Mouse (Mus musculus): Measurements from ENCODE around the gene Poldip3.
"Not testable (repeated sequence)": the region's sequence is repeated elsewhere in the genome, so short reads cannot be mapped to it uniquely, and the experiment has no call there.

Poldip3 gene

DNA sequence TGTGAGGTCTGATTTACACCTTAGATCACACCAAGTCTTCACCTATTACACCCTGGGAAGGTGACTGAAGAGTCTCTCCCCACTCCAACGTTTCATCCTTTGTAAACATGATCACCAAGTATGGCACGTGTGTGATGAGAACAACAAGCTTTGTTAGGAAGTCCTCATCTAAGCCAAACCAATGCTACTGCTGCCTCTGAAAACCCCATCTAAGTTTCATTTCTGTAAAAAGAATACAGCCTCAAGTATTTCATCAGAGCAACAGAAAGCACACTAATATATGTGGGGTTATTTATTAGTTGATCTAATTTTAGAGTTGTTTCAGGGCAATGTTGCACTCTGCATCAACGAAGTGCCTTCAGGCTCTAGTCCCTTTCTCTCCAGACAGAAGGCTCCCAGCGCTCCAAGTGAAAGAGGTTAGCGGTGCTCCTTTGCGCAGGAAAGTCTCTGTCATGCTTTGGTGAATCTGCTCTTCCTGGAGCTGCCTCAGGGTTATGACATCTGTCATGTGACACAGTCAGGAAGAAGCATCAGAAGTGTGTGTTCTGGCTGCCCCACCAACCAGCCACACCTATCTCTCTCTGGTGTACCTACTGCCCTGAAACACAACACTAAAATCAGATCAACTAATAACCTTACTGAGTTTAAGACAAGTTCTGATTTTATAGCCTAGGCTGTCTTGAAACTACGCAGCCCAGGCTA lies 19.5 kb downstream of the Poldip3 start:
- DNase-seq (ENCODE audit: low spot score in 2 of 2) = no peak

DNA sequence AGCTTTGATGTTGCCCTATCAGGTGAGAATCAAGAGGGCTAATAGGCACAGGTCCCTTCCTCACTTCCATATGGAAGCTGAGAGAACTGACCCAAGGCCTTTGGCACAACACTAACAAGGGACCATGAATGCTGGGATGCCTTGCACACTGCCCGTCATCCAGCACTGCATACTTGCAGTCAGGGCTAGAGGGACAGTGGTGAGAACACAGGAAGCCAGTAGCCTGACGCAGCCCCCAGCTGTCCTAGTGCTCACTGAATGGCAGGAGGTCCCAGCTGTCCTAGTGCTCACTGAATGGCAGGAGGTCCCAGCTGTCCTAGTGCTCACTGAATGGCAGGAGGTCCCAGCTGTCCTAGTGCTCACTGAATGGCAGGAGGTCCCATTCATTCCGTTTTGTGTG lies 22.1 kb downstream of the Poldip3 start:
- DNase-seq (ENCODE audit: low spot score in 2 of 2) = not testable (repeated sequence)

DNA sequence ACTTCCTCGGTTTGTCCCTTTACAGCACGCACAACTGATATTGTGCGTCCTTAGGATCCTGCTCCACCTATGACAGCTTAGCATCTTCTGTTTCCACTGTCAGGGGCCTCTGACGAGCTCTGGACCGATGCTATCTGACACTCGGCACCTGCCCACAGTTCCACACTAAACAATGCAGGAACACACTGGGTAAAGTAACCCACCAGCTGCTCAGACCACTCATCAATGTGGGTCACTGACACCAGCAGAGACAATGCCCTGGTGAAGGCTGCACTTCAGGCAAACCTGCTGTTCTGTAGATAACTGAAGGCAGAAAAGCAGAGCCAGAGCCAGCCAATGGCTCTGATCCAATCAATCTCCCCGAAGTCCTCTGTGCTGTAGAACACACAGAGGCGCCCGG lies 22.6 kb downstream of the Poldip3 start:
- DNase-seq (ENCODE audit: low spot score in 2 of 2) = no peak

DNA sequence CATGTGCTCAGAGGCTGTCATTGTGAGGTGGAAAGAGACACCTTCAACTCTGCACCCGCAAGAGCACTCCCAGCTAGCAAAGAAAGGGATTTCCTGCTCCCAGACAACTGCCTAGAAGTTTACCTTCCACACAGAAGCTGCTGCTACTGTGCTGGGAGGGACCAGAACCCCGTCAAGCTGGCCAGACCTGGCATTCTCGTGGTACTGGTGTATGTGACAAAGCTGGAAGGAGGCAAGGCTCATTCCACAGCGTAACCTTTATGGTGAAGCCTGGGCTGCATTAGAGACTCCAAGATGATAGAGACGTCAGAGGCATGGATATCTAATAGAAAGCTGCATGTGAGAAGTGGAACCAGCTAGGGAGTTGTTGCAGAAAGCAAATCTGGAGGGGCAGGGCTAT lies 24.6 kb downstream of the Poldip3 start:
- DNase-seq (ENCODE audit: low spot score in 2 of 2) = no peak

DNA sequence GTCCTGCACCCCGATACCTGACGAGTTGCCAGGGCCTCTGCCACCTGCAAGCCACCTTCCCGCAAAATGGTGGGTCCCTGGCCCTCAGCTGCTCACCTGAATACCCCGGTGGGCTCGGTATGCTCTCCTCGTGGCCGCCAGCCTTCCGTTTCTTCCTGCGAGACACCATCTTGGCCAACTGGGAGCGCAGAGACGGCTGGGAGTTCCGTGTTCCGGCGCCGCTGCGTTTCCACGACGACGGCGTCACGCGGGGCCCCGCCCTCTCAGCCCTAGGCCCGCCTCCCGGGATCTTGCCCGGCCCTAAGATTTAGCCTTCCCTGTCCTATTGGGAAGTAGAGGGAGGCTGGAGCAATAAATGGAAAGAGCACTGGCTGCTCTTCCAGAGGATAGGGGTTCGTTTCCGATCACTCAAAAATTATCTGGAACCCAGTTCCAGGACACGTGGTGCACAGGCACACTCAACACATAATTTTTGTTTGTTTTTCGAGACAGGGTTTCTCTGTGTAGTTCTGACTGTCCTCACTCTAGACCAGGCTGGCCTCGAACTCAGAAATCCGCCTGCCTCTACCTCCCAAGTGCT lies 26.5 kb downstream of the Poldip3 start, which contains the start of gene Rrp7a:
Rrp7a (minus strand) TSS at position 236 of the 580 bp plus-strand sequence.
- DNase-seq (ENCODE audit: low spot score in 2 of 2) = peak; percentile 95

DNA sequence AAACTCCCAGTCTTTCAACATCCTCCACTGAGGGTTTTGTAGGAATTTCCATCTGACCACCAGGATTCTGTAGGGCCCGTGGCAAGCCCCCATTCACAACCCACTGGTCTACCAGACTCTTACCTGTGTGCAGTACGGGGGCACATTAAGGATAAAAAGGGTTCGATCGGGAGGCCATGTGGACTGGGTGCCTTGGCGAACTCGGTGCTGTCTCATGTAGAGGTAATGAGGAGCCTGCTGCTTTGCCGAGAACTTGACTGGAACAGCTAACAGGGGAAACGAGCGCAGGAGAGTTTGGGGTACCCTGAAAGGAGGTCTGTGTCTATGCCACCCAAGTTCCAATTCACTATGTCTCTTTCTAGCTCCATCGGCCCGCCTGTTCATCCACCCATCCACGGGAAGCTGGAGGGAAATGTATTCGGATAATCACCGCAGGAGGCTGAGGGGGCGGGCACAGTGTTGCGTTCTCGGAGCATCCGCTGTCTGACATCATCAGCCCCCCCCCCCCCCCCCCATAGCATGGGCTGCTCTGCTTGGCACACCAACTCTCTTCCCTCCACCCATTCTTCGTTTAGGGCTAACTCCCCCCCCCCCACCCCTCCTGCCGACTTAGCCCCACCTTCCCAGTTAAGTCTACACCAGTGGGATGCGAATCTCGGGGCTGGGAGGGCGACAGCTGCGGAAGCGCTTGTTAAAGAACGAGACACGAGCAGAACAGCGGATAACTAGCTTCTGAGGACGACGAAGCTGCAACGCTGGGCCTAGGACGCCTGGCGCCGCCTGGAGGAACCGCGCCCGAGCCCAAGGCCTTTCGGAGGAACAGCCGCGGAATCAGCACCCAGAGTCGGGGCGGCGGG lies 27.2 kb downstream of the Poldip3 start:
- DNase-seq (ENCODE audit: low spot score in 2 of 2) = peak; percentile 82 to 83

DNA sequence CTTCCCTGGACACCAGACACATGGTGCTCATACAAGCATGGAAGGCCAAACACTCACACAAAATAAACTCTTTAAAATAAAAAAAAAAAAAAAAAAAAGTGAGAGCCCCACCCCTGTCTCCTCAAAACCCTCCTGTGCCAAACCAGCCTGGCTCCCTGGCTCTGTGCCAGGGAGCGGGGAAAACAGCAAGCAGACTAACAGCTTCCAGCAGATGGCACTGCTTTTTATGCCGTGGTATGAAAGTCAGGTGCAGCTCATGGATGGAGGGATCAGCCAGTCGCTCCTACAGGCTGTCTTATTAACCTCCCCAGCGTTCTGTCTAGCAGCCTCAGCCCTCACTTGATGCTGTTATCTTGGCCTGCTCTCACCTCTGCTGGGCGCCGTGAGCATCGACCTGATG lies 30.8 kb downstream of the Poldip3 start:
- peak; percentile 78 to 79 for DNase-seq (ENCODE audit: low spot score in 2 of 2)

DNA sequence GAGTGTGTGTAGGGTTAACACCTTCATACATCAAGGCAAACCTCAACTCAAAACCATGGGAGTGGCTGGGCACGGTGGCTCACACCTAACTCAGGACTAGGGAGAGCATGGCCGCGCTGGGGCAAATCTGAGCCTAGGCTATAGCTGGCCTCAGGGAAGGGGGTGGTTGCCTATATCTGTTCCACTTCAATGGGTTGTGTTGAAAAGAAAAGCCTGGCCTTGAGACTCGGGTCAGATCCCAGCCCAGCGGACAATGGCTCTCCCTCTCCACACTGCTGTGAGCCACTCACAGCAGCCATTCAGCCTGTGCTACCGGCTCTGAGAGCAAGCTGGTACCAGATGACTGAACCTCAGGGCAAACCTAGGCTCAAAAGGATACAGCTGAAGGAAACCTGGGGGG lies 34.1 kb downstream of the Poldip3 start:
- DNase-seq (ENCODE audit: low spot score in 2 of 2) = no peak

DNA sequence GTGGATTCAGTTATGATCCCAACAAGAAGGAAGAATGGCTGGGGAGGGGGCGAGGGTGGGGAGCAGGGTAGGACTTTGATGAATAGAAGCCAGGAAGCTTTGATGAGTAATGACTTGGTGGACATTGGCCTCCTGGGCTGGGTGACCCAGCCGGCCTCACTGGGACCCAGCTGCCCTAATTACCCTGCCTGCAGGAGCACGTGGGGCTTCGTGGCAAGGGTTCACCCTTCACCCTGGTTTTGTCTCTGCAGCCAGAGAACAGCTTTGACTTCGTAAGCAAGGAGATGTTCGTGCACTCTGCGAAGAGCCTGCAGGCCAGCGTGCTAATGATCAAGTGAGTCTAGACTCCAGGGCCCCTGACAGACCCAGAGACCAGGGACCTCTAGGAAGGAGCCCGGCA lies 35.1 kb downstream of the Poldip3 start:
- DNase-seq (ENCODE audit: low spot score in 2 of 2) = no peak

DNA sequence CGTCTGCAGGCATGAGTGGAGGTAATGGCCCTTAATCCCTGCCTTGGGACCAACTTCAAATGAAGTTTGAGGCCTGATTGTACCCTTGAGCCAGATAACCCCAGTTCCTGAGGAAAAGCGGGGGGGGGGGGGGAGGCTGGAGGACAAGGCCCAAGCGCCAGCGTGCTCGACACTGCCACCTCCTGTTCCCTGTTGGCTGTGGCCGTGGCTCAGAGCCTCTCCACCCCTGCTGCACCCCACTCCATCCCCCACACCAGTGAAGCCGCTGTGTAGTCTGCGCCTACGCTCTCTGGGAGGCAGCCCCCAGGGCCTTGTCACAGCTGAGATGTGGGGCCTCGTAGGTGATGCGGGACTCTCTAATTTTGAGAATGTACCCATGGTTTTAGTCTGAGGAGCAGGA lies 36.3 kb downstream of the Poldip3 start:
- peak; percentile 63 to 79 for DNase-seq (ENCODE audit: low spot score in 2 of 2)

DNA sequence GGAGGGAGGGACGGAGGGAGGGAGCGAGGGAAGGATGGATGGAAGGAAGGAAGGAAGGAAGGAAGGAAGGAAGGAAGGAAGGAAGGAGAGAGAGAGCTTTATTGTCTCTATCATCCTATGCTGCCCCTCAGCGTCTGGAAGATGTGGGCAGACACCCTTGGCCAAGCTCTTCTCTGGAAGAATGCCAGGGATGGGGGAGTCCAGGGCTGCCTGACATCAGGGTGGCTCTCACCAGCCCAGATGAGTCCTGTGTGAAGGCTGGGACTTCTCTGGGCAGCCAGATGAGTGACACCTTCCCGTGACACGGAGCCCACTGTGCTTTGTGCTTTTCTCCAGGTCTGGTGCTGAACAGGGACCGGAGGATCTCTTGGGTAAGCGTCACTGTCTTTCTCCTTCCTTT lies 37.3 kb downstream of the Poldip3 start:
- no peak for DNase-seq (ENCODE audit: low spot score in 2 of 2)

DNA sequence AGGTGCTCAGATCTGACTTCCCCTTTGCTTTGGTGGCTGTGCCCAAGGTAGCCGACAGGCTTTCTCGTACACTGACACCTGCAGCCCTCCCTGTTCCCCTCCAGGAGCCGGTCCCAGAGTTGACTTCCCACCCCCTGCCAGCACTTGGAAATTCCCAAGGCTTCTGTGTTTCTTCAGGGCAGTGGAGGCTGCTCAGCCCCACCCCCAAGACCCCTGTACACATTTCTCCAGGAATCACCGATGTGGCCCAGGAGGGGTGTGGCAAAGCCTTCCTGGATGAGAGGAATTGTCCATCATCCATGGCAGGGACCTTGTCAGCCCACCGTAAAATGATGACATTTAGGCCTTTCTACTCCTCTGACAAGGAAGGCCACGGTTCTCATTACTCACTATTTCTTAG lies 37.9 kb downstream of the Poldip3 start:
- no peak for DNase-seq (ENCODE audit: low spot score in 2 of 2)

DNA sequence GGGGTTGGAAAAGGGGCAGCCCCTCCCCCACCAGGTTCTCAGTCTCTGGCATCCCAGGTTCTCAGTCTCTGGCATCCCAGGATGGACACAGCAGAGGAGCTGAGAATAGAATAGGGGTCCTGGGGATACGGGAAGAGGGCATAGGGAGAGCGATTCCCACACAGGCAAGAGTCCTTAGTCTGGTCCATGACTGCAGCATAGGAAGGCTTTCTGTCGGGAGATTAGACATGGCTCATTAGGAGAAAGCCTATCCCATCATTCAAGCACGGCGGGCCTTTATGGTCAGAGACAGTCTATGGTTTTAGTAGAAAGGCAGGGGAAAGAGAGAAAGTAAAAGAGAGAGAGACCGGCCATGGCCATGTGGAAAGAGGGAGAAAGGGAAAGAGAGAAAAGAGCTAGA lies 41.4 kb downstream of the Poldip3 start:
- no peak for DNase-seq (ENCODE audit: low spot score in 2 of 2)

DNA sequence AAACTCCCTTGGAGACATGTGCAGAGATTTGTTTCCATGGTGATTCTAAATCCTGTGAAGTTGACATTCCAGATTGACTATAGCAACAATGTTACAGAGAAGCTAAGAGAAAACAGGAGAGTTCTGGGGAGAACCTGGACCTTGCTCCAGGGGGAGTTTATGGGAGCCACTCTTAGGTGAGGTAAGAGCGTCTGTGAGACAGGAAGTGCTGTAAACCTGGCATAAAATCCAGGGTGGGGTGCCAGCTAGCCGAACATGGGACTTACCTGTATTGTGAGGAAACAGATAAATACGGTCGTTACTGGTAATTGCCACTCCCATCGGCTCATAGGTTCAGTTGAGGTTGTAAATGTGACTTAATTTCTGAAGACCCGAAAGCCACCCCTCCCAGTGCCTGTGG lies 42.8 kb downstream of the Poldip3 start:
- no peak for DNase-seq (ENCODE audit: low spot score in 2 of 2)

DNA sequence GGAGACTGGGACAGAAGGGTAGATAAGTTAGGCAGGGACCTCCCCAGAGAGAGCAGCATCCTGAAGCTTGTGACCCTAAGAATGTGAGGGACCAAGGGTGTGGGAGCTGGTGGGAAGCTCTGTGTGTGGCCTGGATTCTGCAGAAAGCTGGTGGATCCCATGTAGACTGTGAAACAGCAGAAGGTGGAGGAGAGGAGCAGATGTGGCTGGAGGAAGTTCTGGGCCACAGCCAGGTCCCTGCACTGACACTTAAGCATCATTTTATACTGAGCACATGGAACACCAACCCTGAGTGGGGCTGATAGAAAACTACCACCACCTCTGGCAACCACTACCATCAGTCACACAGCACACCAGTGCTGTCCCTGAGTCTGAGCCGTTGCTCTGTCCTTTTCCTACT lies 46.1 kb downstream of the Poldip3 start:
- DNase-seq (ENCODE audit: low spot score in 2 of 2) = peak in 1 of 2 experiments; percentile 48

DNA sequence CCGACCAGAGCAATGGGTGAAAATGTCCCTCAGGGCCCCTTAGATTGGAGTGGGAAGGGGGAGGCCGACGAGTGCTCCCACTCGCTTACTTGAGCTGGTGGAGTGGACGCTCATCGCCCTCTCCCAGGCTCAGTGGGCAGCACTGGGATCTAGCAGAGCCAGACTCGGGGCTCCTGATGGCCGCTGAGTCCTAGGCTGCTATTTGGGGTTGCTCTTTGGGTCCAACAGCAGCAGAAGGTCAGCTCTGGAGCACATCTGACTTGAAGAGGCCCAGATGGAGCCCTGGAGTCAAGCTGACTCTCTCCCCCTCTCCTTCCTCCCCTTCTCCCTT lies 48.9 kb downstream of the Poldip3 start:
- no peak for DNase-seq (ENCODE audit: low spot score in 2 of 2)

DNA sequence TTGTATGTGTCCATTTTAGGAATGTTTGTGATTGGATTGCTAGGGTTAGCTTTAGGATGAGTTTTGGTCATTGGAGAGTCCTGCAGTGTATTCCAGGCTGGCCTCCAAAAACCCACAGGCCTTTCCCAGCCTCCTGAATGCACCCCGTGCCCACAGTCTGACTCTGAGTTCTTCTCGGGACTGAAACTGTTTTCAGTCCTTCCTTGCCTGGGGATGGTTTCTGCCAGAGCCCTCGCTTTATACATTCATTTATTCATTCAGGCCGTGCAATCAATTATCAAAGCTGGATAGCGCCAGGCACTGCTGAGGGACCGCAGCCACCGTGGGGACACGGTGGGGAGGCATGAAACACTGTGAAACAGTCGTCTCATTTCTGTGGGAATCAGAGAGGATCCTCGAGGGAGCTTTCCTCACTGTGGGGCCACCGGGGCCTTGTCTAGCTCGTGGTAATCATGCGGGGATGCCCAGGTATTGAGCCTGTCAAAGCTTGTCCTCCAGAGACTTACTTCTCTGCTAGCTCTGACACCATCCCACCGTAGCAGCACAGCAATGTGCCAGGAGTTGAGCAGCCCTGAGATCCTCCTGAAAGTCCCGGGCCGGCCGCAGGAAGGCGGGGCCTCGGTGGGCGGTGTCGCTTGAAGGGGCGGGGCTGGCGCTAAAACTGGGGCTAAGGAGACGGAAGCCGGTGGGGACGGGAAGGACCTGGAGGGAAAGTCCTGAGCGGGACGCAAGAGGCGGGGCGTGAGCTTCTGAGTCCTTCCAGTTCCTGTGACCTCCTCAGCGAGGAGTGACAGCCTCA lies 49.5 kb downstream of the Poldip3 start:
- DNase-seq (ENCODE audit: low spot score in 2 of 2) = peak; percentile 71 to 81

DNA sequence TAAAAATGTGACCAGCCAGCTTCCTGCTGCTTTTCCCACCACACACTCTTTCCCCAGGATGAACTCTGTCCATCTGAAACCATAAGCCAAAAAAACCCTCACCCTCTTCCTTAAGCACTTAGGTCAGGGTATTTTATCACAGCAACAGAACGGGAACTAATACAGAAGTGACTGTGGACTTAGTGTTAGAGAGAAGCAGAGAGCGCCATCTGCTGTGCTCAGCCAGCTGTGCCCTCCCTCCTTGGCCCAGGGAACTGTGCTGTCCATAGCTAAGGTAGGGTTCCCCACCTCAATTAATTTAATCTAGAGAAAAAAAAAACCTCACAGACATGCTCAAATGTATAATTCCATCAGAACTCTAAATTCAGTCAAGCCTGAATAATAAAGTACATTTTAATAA lies 53.2 kb downstream of the Poldip3 start:
- DNase-seq (ENCODE audit: low spot score in 2 of 2) = no peak

DNA sequence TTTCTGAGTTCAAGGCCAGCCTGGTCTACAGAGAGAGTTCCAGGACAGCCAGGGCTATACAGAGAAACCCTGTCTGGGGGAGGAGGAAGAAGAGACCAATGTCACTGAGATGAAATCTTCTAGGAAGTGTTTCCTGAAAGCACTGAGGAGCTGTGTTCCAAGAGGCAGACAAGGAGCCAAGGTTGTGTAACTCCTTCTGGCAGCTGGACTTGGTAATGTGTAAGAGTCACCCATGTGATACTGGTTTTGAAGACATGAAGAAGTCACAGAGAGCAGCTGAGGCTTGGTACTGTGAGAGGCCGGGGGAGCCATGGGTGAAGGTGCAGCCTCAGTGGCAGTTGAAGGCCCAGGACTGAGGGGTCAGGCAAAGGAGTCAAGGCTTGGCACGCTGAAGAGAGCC lies 55.5 kb downstream of the Poldip3 start:
- no peak for DNase-seq (ENCODE audit: low spot score in 2 of 2)

DNA sequence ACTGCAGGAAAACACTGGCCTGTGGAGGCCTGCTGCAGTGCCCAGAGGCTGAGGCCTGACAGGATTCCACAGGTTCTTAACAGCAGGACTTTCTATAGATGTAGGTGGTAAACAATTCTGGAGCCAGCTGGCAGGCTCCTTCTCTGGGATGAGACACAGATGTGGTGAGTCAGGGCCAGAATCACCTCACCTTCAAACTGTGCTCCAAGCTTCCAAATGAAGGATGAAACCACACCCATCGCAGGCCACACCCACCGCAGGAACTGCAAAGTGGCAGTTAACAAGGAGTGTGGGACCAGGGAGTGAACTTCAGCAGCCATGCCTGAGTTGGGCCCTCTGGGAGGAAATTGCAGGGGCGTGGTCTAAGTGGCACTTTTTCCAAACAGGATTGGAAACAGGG lies 58.3 kb downstream of the Poldip3 start:
- no peak for DNase-seq (ENCODE audit: low spot score in 2 of 2)

DNA sequence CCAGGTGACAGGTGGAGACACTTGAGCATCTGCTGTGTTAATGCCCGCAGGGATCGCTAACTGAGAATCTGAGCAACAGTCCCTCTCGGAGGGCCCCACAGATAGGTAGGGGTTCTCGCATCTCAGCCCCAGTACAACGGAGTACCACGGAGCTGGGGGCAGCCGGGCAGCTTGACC lies 59.9 kb downstream of the Poldip3 start, which contains the start of gene Serhl:
Serhl (plus strand) TSS at position 78 of the 177 bp plus-strand sequence.
- DNase-seq (ENCODE audit: low spot score in 2 of 2) = no peak

All from right cerebral cortex, postnatal 10 days (tissue).